Mouse (Mus musculus) brain, embryonic 14.5 days (tissue): ENCODE measurements around the gene Exosc6. TPM values are rescaled to one million over a fixed set of nuclear protein-coding genes. Genes with fewer than 3 reads are reported as not detected.
A peak's percentile ranks its signal among the peaks of the same experiment; 100 is the strongest.

Source experiments
- DNase-seq: peaks from one replicate; pipeline ENCODE4 v3.0.0-alpha.2; 2011; ENCODE audit warnings: low read depth
- CTCF ChIP-seq: fragments of 200-500 bp; IDR thresholded peaks from 2 replicates; pipeline ENCODE4 v1.5.1; 2012; ENCODE audit warnings: inconsistent platforms, mild to moderate bottlenecking, moderate library complexity, borderline replicate concordance; ENCODE audit not compliant: insufficient read depth, insufficient read length; ENCODE audit errors: extremely low read depth
- POLR2A ChIP-seq: fragments of 200-500 bp; IDR thresholded peaks from 2 replicates; pipeline ENCODE4 v1.6.1; 2012; ENCODE audit warnings: mild to moderate bottlenecking, inconsistent platforms, borderline replicate concordance; ENCODE audit not compliant: poor library complexity, insufficient read depth, insufficient read length, severe bottlenecking; ENCODE audit errors: extremely low read depth
- polyA plus RNA-seq: library from polyadenylated mRNA; depleted of rRNA; stranded (reverse); fragments of >200 nt; gene quantifications from 2 replicates; pipeline ENCODE4 v1.2.3, GENCODE M21; 2012

Gene Exosc6
- polyA plus RNA-seq, 1 experiment: not detected

GRCm38 (mm10) chr8:111044003-111044734 is 12.0 kb upstream of the Exosc6 start:
- TF ChIP-seq POLR2A (no peak), CTCF (peak; percentile 35; the same call in 1 of the 2 replicates)
- no peak for DNase-seq

- no peak for DNase-seq
- no peak for TF ChIP-seq CTCF
- no peak for TF ChIP-seq POLR2A
Observed at GRCm38 (mm10) chr8:111048694-111049093, 7.4 kb upstream of the Exosc6 start.

GRCm38 (mm10) chr8:111049106-111049505 is 7.0 kb upstream of the Exosc6 start:
- DNase-seq: no peak
- TF ChIP-seq CTCF: no peak
- no peak for TF ChIP-seq POLR2A

GRCm38 (mm10) chr8:111053827-111054518 is 2.2 kb upstream of the Exosc6 start:
- TF ChIP-seq CTCF (no peak), POLR2A (no peak)
- DNase-seq: no peak

DNA sequence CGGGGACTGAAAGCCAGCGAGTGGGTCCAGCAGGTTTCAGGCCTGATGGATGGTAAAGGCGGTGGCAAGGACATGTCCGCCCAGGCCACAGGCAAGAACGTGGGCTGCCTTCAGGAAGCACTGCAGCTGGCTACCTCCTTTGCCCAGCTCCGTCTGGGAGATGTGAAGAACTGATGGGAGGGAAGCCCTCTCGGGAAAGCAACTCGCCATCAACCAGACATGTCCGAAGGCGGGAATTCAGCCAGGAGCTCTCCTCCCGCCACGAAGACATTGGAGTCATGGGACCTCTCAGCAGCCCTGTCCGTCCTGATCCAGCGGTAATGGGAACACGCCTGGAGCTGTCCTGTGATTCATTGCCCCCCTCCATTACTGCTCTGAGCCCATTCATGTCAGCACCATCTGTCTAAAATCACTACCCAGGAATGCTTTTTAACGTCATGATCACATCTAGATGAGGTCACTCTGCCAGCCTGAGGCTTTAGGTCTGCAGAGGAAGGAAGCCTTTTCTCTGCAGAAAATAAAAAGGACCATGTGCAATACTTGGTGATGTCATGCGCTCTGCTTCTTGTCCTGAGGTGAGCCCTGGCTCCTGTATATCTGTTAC is 1.0 kb upstream of the Exosc6 start:
- no peak for DNase-seq
- no peak for TF ChIP-seq POLR2A
- TF ChIP-seq CTCF: no peak

GRCm38 (mm10) chr8:111055661-111056060 is 478 bp upstream of the Exosc6 start:
- TF ChIP-seq CTCF: no peak
- no peak for TF ChIP-seq POLR2A
- DNase-seq: no peak

DNA sequence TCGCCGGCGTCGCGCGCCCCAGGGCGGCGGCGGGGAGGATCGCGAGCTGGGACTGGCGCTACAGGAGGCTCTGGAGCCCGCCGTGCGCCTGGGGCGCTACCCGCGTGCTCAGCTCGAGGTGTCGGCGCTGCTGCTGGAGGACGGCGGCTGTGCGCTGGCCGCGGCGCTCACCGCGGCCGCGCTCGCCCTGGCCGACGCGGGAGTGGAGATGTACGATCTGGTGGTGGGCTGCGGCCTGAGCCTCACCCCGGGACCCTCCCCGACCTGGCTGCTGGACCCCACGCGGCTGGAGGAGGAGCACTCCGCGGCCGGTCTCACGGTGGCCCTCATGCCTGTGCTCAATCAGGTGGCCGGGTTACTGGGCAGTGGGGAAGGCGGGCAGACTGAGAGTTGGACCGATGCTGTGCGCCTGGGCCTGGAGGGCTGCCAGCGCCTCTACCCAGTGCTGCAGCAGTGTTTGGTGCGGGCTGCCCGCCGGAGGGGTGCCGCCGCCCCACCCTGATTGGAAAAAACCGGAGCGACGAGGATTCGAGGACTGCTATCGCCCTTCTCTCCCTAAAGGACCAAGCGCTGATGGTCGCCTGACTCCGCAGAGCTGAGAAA is 653 bp downstream of the Exosc6 start:
- peak; percentile 12 for DNase-seq
- TF ChIP-seq POLR2A: no peak
- TF ChIP-seq CTCF: no peak

DNA sequence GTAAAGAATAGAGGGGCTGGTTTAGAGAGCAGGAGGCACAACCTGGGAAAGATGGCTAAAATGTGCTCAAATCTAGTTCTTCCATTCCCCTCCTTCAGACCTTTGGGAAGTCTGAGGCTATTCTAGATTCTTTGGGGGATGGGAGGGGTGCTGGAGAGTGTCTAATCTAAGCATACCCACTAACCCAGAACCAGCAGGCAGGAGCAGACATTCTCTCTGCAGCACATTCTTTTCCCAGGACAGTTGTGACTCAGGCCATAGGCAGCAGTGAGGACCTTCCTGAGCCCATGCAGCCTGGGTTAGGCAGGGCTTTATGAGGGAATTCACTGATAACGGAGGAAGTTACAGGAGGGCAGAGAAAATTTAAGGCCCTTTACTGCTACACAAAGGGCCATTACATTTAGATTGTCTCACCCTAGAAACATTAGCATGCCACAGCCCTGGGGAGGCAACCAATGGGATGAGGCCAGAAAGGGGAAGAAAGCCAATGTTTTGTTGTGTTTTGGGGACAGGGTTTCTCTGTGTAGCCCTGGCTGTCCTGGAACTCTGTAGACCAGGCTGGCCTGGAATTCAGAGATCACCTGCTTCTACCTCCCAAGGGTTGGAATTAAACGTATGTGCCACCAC is 2.9 kb downstream of the Exosc6 start:
- DNase-seq: no peak
- TF ChIP-seq CTCF (no peak), POLR2A (no peak)

- DNase-seq: no peak
- TF ChIP-seq POLR2A (no peak), CTCF (no peak)
Observed at GRCm38 (mm10) chr8:111061688-111062071, 5.5 kb downstream of the Exosc6 start.

GRCm38 (mm10) chr8:111062072-111062757 is 6.1 kb downstream of the Exosc6 start:
- TF ChIP-seq POLR2A: no peak
- DNase-seq: peak; percentile 95
